Mouse (Mus musculus): Measurements from ENCODE around the gene Nell1. TPM values are rescaled to one million over a fixed set of nuclear protein-coding genes. Genes with fewer than 3 reads are reported as not detected.

Gene Nell1
- total RNA-seq, 1 experiment from 2014 or later = not detected

GRCm38 (mm10) chr7:50686337-50686736, 711.7 kb downstream of the Nell1 start:
- no peak for ATAC-seq (ENCODE audit: extremely low read depth, insufficient number of reproducible peaks, low FRiP score, poor library complexity, severe bottlenecking)

GRCm38 (mm10) chr7:50725166-50725565, 750.5 kb downstream of the Nell1 start:
- no peak for ATAC-seq (ENCODE audit: extremely low read depth, insufficient number of reproducible peaks, low FRiP score, poor library complexity, severe bottlenecking)

- ATAC-seq (ENCODE audit: extremely low read depth, insufficient number of reproducible peaks, low FRiP score, poor library complexity, severe bottlenecking) = no peak
Measured at GRCm38 (mm10) chr7:50730951-50731350, 756.3 kb downstream of the Nell1 start.

- no peak for ATAC-seq (ENCODE audit: extremely low read depth, insufficient number of reproducible peaks, low FRiP score, poor library complexity, severe bottlenecking)
Measured at GRCm38 (mm10) chr7:50755516-50755915, 780.9 kb downstream of the Nell1 start.

DNA sequence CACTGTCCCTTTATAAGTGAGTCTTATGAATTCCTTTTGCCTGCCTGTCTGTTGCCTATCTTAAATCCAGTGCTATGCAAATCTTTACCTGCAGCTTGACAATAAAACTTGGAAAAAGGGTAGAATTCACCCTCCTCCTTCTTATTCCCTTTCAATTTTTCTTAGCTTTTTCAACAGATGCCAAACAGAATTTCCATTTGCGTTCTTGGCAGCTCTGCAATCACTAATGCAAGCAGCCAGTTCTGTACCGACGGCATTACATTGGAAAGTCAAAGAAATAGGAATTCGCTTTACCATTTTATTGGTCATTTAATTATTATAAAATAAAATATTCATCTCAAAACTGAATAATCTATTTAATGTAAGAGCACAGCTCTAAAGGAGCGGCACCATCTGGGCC, 781.7 kb downstream of the Nell1 start:
- ATAC-seq (ENCODE audit: extremely low read depth, insufficient number of reproducible peaks, low FRiP score, poor library complexity, severe bottlenecking) = no peak

- no peak for ATAC-seq (ENCODE audit: extremely low read depth, insufficient number of reproducible peaks, low FRiP score, poor library complexity, severe bottlenecking)
Measured at GRCm38 (mm10) chr7:50773516-50773915, 798.9 kb downstream of the Nell1 start.

DNA sequence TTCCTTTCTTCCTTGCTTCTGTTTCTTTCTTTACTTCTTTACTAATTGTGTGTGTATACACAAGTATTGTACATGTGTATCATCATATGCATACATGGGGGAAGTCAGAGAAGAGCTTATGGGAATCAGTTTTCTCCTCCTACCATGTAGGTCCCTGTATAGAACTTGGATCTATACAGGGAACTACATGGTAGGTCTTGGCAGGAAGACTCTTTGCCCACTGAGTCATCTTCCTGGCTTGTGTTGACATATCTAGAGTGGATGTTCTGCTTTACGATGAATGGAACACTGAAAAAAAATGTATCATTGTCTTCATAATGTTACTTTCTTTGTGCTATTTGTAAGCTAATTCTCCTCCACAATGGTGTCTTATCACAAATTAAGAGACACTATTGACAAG, 806.4 kb downstream of the Nell1 start:
- no peak for ATAC-seq (ENCODE audit: extremely low read depth, insufficient number of reproducible peaks, low FRiP score, poor library complexity, severe bottlenecking)

DNA sequence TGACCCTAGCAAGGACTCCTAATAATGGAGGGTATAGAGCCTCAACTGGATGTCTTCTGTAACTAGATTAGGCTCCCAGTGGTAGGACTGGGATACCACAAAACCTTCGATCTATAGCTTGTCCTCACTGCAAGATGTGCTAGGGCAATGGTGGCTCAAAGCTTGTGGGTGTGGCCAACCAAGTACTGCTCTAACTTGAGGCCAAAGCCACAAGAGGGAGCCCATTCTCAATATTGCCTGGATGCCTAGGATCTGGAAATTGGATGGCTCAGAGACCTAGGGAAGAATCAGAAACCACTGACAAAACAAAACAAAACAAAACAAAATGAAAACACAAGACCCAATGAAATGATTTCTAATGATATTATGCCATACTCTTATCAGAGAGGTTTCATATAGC, 809.0 kb downstream of the Nell1 start:
- no peak for ATAC-seq (ENCODE audit: extremely low read depth, insufficient number of reproducible peaks, low FRiP score, poor library complexity, severe bottlenecking)

- ATAC-seq (ENCODE audit: extremely low read depth, insufficient number of reproducible peaks, low FRiP score, poor library complexity, severe bottlenecking) = no peak
Measured at GRCm38 (mm10) chr7:50826180-50826579, 851.5 kb downstream of the Nell1 start.

- ATAC-seq (ENCODE audit: extremely low read depth, insufficient number of reproducible peaks, low FRiP score, poor library complexity, severe bottlenecking) = no peak
Measured at GRCm38 (mm10) chr7:50832799-50833198, 858.1 kb downstream of the Nell1 start.

- ATAC-seq (ENCODE audit: extremely low read depth, insufficient number of reproducible peaks, low FRiP score, poor library complexity, severe bottlenecking) = no peak
Measured at GRCm38 (mm10) chr7:50842646-50843045, 868.0 kb downstream of the Nell1 start.

- no peak for ATAC-seq (ENCODE audit: extremely low read depth, insufficient number of reproducible peaks, low FRiP score, poor library complexity, severe bottlenecking)
Measured at GRCm38 (mm10) chr7:50847921-50848320, 873.3 kb downstream of the Nell1 start.

GRCm38 (mm10) chr7:50850271-50850670, 875.6 kb downstream of the Nell1 start:
- no peak for ATAC-seq (ENCODE audit: extremely low read depth, insufficient number of reproducible peaks, low FRiP score, poor library complexity, severe bottlenecking)

DNA sequence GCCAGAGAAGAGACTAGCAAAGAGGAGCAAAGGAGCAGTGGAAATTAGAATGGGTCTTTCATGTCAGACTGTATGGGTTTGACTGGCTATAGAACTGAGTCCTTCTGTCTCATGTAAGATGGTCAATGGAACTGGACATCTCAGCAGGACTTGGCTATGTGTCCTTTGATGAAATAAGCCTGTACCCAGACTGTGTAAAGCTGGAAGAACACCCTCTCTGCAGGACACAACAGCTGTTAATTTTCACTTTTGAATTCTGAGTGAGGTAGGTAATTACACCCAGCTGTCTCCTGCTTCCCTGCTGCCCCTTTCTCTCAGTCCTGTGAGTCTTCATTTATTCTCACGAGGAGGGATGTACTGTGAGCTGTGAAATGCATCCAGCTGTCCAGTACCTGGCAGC, 895.5 kb downstream of the Nell1 start:
- no peak for ATAC-seq (ENCODE audit: extremely low read depth, insufficient number of reproducible peaks, low FRiP score, poor library complexity, severe bottlenecking)

- ATAC-seq (ENCODE audit: extremely low read depth, insufficient number of reproducible peaks, low FRiP score, poor library complexity, severe bottlenecking) = no peak
Measured at GRCm38 (mm10) chr7:50887625-50888024, 913.0 kb downstream of the Nell1 start.

DNA sequence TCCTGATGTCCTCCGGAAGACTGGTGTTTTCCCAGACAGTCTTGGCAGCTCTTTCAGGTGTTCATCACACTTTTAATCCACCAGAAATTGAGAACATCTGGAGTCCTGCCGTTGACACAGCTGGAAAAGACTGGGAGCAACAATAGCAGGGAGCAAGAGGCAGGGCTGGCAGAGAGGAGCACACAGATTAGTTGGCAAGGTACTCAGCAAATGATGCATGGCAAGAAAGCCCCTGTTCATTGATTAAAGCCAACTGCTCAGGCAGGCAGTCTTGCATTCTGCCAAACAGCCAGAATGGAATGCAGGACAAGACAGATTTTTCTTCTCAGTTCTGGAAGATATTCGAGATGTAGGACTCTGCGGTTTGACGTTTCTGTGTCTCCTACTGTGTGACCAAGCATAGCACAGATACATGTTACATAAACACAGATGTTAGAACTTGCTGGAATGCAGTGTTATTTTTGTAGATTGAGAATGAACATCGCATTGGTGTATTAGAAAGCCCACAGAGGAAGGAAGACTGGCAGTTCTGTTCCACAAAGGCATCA, 925.0 kb downstream of the Nell1 start:
- ATAC-seq (ENCODE audit: extremely low read depth, insufficient number of reproducible peaks, low FRiP score, poor library complexity, severe bottlenecking) = no peak

Other genes with a start within 250 kb of the Nell1 start
- gene Htatip2, start 215.7 kb upstream of the Nell1 start, total RNA-seq (2017) = 13.4 and 22.3 TPM in 2 replicates
- gene Prmt3, start 196.5 kb upstream of the Nell1 start, total RNA-seq (2017) = 30.1 and 38.2 TPM in 2 replicates
- gene Slc6a5, start 64.7 kb upstream of the Nell1 start, total RNA-seq (2017) = not detected in 2 replicates

All from neutrophil, adult 5-6 weeks (primary cell).